In genomic region chr3:101216711-101217110, GRCm38 (mm10) we compare ENCODE assay signal across 26 mouse cellular contexts.
"Had no signal": no experiment of that assay in that cellular context is flagged by ENCODE, and none has a peak within 500 bp of the region (broad histone marks: within the 10 kb centered on the region; RNA-seq: fewer than 3 reads in every experiment).

No protein-coding gene starts in this region.

- H3K4me3 ChIP-seq: embryonic facial prominence, embryonic 10.5 days; embryonic facial prominence, embryonic 12.5 days; embryonic facial prominence, embryonic 13.5 days; embryonic facial prominence, embryonic 15.5 days; erythroblast, embryonic 14.5 days; forebrain, embryonic 10.5 days; forebrain, embryonic 12.5 days; forebrain, embryonic 13.5 days; forebrain, embryonic 15.5 days; gastrocnemius, adult 2 months; heart, adult 2 months; heart, embryonic 10.5 days had no signal

- ATAC-seq: forebrain, embryonic 13.5 days; forebrain, embryonic 14.5 days; forebrain, embryonic 15.5 days; forebrain, embryonic 16.5 days; forebrain, postnatal 0 days had no signal

- H3K27me3 ChIP-seq: embryonic facial prominence, embryonic 12.5 days; embryonic facial prominence, embryonic 13.5 days; embryonic facial prominence, embryonic 15.5 days; forebrain, embryonic 12.5 days; forebrain, embryonic 13.5 days; forebrain, embryonic 15.5 days had no signal

- H3K9ac ChIP-seq: embryonic facial prominence, embryonic 12.5 days; embryonic facial prominence, embryonic 13.5 days; embryonic facial prominence, embryonic 15.5 days; forebrain, embryonic 12.5 days; forebrain, embryonic 13.5 days; forebrain, embryonic 15.5 days; forebrain, postnatal 0 days had no signal

- H3K27ac ChIP-seq: embryonic facial prominence, embryonic 10.5 days; embryonic facial prominence, embryonic 12.5 days; embryonic facial prominence, embryonic 13.5 days; embryonic facial prominence, embryonic 15.5 days; forebrain, embryonic 10.5 days; forebrain, embryonic 12.5 days; forebrain, embryonic 13.5 days; forebrain, embryonic 15.5 days; gastrocnemius, adult 2 months; heart, adult 2 months; heart, embryonic 10.5 days had no signal

- H3K4me2 ChIP-seq: embryonic facial prominence, embryonic 12.5 days; embryonic facial prominence, embryonic 13.5 days; embryonic facial prominence, embryonic 15.5 days; forebrain, embryonic 12.5 days; forebrain, embryonic 13.5 days; forebrain, embryonic 15.5 days had no signal

- H3K9me3 ChIP-seq: embryonic facial prominence, embryonic 15.5 days; forebrain, embryonic 12.5 days; forebrain, embryonic 15.5 days had no signal

- DNase-seq: cerebellum, postnatal 10 days; cerebellum, postnatal 14 days; cerebellum, postnatal 25 days; cerebellum, postnatal 36 days; embryo, embryonic 11 days; forebrain, postnatal 0 days; gastrocnemius, adult 2 months; gastrocnemius, postnatal 10 days; gastrocnemius, postnatal 14 days; gastrocnemius, postnatal 25 days; gastrocnemius, postnatal 36 days; heart, adult 11 months; heart, adult 18-20 months; heart, adult 2 months had no signal

- H3K36me3 ChIP-seq: embryonic facial prominence, embryonic 10.5 days; embryonic facial prominence, embryonic 12.5 days; embryonic facial prominence, embryonic 13.5 days; embryonic facial prominence, embryonic 15.5 days; forebrain, embryonic 10.5 days; forebrain, embryonic 12.5 days; forebrain, embryonic 15.5 days; heart, embryonic 10.5 days had no signal
